Mouse (Mus musculus): ENCODE data around the gene Smco4. TPM values are rescaled to one million over a fixed set of nuclear protein-coding genes. Genes with fewer than 3 reads are reported as not detected.

Gene Smco4
- polyA plus RNA-seq, 1 experiment from 2014 or later: 3.2 TPM

Other genes with a start within 250 kb of the Smco4 start
- gene Med17, start 213.5 kb upstream of the Smco4 start, polyA plus RNA-seq (2015; fragmentation: Nextera tagmentation; extraction: Ambion mirVana): 31.0 and 34.5 TPM in 2 replicates
- 79.1 and 82.8 TPM in 2 replicates for gene Taf1d, start 187.2 kb upstream of the Smco4 start, polyA plus RNA-seq (2015; fragmentation: Nextera tagmentation; extraction: Ambion mirVana)
- 8.4 and 9.6 TPM in 2 replicates for gene 4931406C07Rik, start 187.0 kb upstream of the Smco4 start, polyA plus RNA-seq (2015; fragmentation: Nextera tagmentation; extraction: Ambion mirVana)
- 11.6 and 11.7 TPM in 2 replicates for gene Cep295, start 135.6 kb upstream of the Smco4 start, polyA plus RNA-seq (2015; fragmentation: Nextera tagmentation; extraction: Ambion mirVana)
- 0.16 and 0.25 TPM in 2 replicates for gene Deup1, start 134.5 kb downstream of the Smco4 start, polyA plus RNA-seq (2015; fragmentation: Nextera tagmentation; extraction: Ambion mirVana)
- 8.0 and 8.8 TPM in 2 replicates for gene Slc36a4, start 216.3 kb downstream of the Smco4 start, polyA plus RNA-seq (2015; fragmentation: Nextera tagmentation; extraction: Ambion mirVana)